Mouse (Mus musculus) olfactory bulb, adult 2 months (tissue): ENCODE results near the gene Xpo5. TPM values are rescaled to one million over a fixed set of nuclear protein-coding genes. Genes with fewer than 3 reads are reported as not detected.
A peak's percentile ranks its signal among the peaks of the same experiment; 100 is the strongest.

Source experiments
- H3K27ac ChIP-seq: fragments of 200-500 bp; 2 replicates; pipeline ENCODE4 v1.5.1; 2012; ENCODE audit warnings: low read depth, low read length; ENCODE audit not compliant: insufficient read depth
- H3K4me1 ChIP-seq: fragments of 200-500 bp; 2 replicates; pipeline ENCODE4 v1.6.1; 2012; ENCODE audit warnings: low read length; ENCODE audit not compliant: control insufficient read depth, insufficient read depth
- H3K4me3 ChIP-seq: fragments of 200-500 bp; 2 replicates; pipeline ENCODE4 v1.5.1; 2012; ENCODE audit warnings: mild to moderate bottlenecking, low read depth, low read length, moderate library complexity; ENCODE audit not compliant: insufficient read depth
- CTCF ChIP-seq: fragments of 200-500 bp; IDR thresholded peaks from 2 replicates; pipeline ENCODE4 v1.5.1; 2012; ENCODE audit warnings: low read depth, mild to moderate bottlenecking, low read length, moderate library complexity; ENCODE audit not compliant: insufficient read depth
- POLR2A ChIP-seq: fragments of 200-500 bp; IDR thresholded peaks from 2 replicates; pipeline ENCODE4 v1.6.1; 2012; ENCODE audit warnings: mild to moderate bottlenecking, low read depth, low read length, moderate library complexity; ENCODE audit not compliant: insufficient read depth
- WGBS: fragments of 180-500 bp; shearing (Covaris S2); methylation state at CpG from one replicate; pipeline ENCODE4 v1.1.7; 2018; 5-methylcytosine and 5-hydroxymethylcytosine counted together
- polyA plus RNA-seq: library from polyadenylated mRNA; stranded (reverse); fragments of >200 nt; gene quantifications from 2 replicates; pipeline ENCODE4 v1.2.4, GENCODE M21; 2012; ENCODE audit warnings: low replicate concordance; ENCODE audit not compliant: missing spikeins, insufficient read depth, insufficient read length

Gene Xpo5
- polyA plus RNA-seq, 1 experiment = not detected

GRCm38 (mm10) chr17:46236067-46236466 lies 33.5 kb downstream of the Xpo5 start:
- TF ChIP-seq POLR2A = no peak
- no peak for TF ChIP-seq CTCF
- no peak overlapping the region for H3K4me3 ChIP-seq
- WGBS = 89% methylated on average over 1 of the region's 1 CpGs
- no peaks in the 10 kb centered on the region for H3K4me1 ChIP-seq
- no peak overlapping the region for H3K27ac ChIP-seq

GRCm38 (mm10) chr17:46237079-46237478 lies 34.5 kb downstream of the Xpo5 start:
- 89% methylated on average over 6 of the region's 6 CpGs for WGBS
- Histone ChIP-seq H3K4me1 (no peaks in the 10 kb centered on the region), H3K4me3 (no peak overlapping the region), H3K27ac (no peak overlapping the region)
- TF ChIP-seq CTCF = no peak

GRCm38 (mm10) chr17:46237480-46237879 lies 34.9 kb downstream of the Xpo5 start:
- TF ChIP-seq POLR2A = no peak
- no peak for TF ChIP-seq CTCF
- no peak overlapping the region for H3K27ac ChIP-seq
- no peak overlapping the region for H3K4me3 ChIP-seq
- H3K4me1 ChIP-seq = no peaks in the 10 kb centered on the region
- WGBS = 63% methylated on average over 5 of the region's 5 CpGs

- Histone ChIP-seq H3K4me3 (no peak overlapping the region), H3K4me1 (no peaks in the 10 kb centered on the region), H3K27ac (no peak overlapping the region)
- no peak for TF ChIP-seq CTCF
- TF ChIP-seq POLR2A = no peak
- WGBS = 90% methylated on average over 15 of the region's 15 CpGs
Measured at GRCm38 (mm10) chr17:46239516-46240114, 37.0 kb downstream of the Xpo5 start.

GRCm38 (mm10) chr17:46241471-46241870 lies 38.9 kb downstream of the Xpo5 start:
- H3K4me3 ChIP-seq = no peak overlapping the region
- no peak for TF ChIP-seq CTCF
- TF ChIP-seq POLR2A = no peak
- no peak overlapping the region for H3K27ac ChIP-seq
- H3K4me1 ChIP-seq = no peaks in the 10 kb centered on the region
- 78% methylated on average over 11 of the region's 11 CpGs for WGBS

GRCm38 (mm10) chr17:46242274-46242673 lies 39.7 kb downstream of the Xpo5 start:
- H3K4me3 ChIP-seq = no peak overlapping the region
- no peak for TF ChIP-seq POLR2A
- no peak for TF ChIP-seq CTCF
- WGBS = 83% methylated on average over 13 of the region's 13 CpGs
- no peak overlapping the region for H3K27ac ChIP-seq
- H3K4me1 ChIP-seq = peaks cover 3% of the 10 kb centered on the region

GRCm38 (mm10) chr17:46242993-46243392 lies 40.4 kb downstream of the Xpo5 start:
- TF ChIP-seq POLR2A (no peak), CTCF (no peak)
- WGBS = 84% methylated on average over 4 of the region's 4 CpGs

GRCm38 (mm10) chr17:46243624-46244023 lies 41.0 kb downstream of the Xpo5 start:
- no peak for TF ChIP-seq POLR2A
- no peak for TF ChIP-seq CTCF
- WGBS = 28% methylated on average over 2 of the region's 2 CpGs
- H3K27ac ChIP-seq = no peak overlapping the region

More at GRCm38 (mm10) chr17:46242993-46243392, 40.4 kb downstream of the Xpo5 start:
- Histone ChIP-seq H3K27ac (no peak overlapping the region), H3K4me3 (no peak overlapping the region), H3K4me1 (peaks cover 3% of the 10 kb centered on the region)

GRCm38 (mm10) chr17:46244579-46244978 lies 42.0 kb downstream of the Xpo5 start:
- 69% methylated on average over 10 of the region's 10 CpGs for WGBS
- H3K4me1 ChIP-seq = peaks cover 12% of the 10 kb centered on the region
- no peak overlapping the region for H3K4me3 ChIP-seq
- H3K27ac ChIP-seq = no peak overlapping the region
- TF ChIP-seq CTCF = no peak
- no peak for TF ChIP-seq POLR2A

More at GRCm38 (mm10) chr17:46243624-46244023, 41.0 kb downstream of the Xpo5 start:
- peaks cover 4% of the 10 kb centered on the region for H3K4me1 ChIP-seq
- no peak overlapping the region for H3K4me3 ChIP-seq

GRCm38 (mm10) chr17:46247512-46248188 lies 45.1 kb downstream of the Xpo5 start, which contains the start of the genes Polr1c and Yipf3:
Polr1c (minus strand) TSS chr17:46248054.
Yipf3 (plus strand) TSS chr17:46248080.
- under 1% methylated on average over 53 of the region's 53 CpGs for WGBS
- peak within 1 kb of the TSS; percentile 66 for H3K27ac ChIP-seq
- peaks cover 12% of the 10 kb centered on the region for H3K4me1 ChIP-seq
- H3K4me3 ChIP-seq = peak within 1 kb of the TSS; percentile 85
- TF ChIP-seq POLR2A (peak; percentile 80), CTCF (no peak)
